Mouse (Mus musculus) embryonic facial prominence, embryonic 12.5 days (tissue): ENCODE measurements around the gene Gm20422. TPM values are rescaled to one million over a fixed set of nuclear protein-coding genes. Genes with fewer than 3 reads are reported as not detected.

Source experiments
- ATAC-seq: fragments of 200-750 bp; cut with Nextera tagmentation; 2 replicates; pipeline ENCODE4 v1.8.0; 2017; ENCODE audit not compliant: insufficient number of reproducible peaks, insufficient read depth, low FRiP score, low TSS enrichment
- H3K27ac ChIP-seq: fragments of 300-500 bp; sonication (generic); 2 replicates; pipeline ENCODE4 v1.5.1; 2016; ENCODE audit warnings: mild to moderate bottlenecking
- H3K27me3 ChIP-seq: fragments of 300-500 bp; sonication (generic); 2 replicates; pipeline ENCODE4 v1.6.1; 2016; ENCODE audit warnings: mild to moderate bottlenecking, moderate library complexity
- H3K36me3 ChIP-seq: fragments of 300-500 bp; sonication (generic); 2 replicates; pipeline ENCODE4 v1.6.1; 2016; ENCODE audit warnings: mild to moderate bottlenecking
- H3K4me1 ChIP-seq: fragments of 300-500 bp; sonication (generic); 2 replicates; pipeline ENCODE4 v1.6.1; 2016
- H3K4me2 ChIP-seq: fragments of 300-500 bp; sonication (generic); replicated peaks from 2 replicates; pipeline ENCODE4 v1.6.1; 2016; ENCODE audit warnings: mild to moderate bottlenecking, moderate library complexity
- H3K4me3 ChIP-seq: fragments of 300-500 bp; sonication (generic); 2 replicates; pipeline ENCODE4 v1.5.1; 2016; ENCODE audit warnings: mild to moderate bottlenecking
- H3K9ac ChIP-seq: fragments of 300-500 bp; sonication (generic); 2 replicates; pipeline ENCODE4 v1.6.1; 2016; ENCODE audit warnings: mild to moderate bottlenecking, moderate library complexity
- H3K9me3 ChIP-seq: fragments of 300-500 bp; sonication (generic); 2 replicates; pipeline ENCODE4 v1.6.1; 2016; ENCODE audit warnings: mild to moderate bottlenecking, moderate library complexity
- WGBS: fragments of 180-500 bp; shearing (Covaris S2); methylation state at CpG from one replicate; pipeline ENCODE4 v1.1.7; 2016; 5-methylcytosine and 5-hydroxymethylcytosine counted together
- polyA plus RNA-seq: library from polyadenylated mRNA; unstranded; fragments of >200 nt; fragmentation: Nextera tagmentation; extraction: Ambion mirVana; gene quantifications from 2 replicates; pipeline ENCODE4 v1.2.1, GENCODE M21; 2016

The Gm20422 gene
- polyA plus RNA-seq, 1 experiment from 2014 or later, result not detected

DNA sequence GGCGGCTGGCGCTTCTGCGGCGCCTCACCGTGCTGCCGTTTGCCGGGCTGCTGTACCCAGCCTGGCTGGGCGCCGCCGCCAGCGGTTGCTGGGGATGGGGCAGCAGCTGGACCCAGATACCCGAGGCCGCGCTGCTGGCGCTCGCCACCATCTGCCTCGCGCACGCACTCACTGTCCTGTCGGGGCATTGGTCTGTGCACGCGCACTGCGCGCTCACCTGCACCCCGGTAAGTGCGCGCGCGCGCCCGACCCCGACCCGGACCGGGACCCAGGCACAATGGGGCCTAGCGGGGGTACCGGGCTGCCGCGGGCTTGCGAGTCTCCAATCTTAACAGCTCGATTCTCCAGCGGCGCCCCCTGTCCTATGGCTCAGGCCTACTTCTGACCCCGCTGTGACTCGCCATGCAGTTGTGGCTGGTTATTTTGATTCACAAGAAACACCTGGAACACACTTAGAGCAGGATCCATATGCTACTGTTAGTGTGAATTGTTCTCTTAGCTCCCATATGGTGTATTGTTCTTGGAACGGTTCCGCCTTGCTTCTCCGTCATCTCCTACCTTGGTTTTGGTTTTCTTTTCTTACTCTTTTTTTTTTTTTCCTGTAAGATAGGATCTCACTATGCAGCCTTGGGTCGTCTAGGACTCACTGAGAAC lies 16.9 kb upstream of the Gm20422 start:
- peaks cover 29% of the 10 kb centered on the region for H3K36me3 ChIP-seq
- peak overlapping the region; percentile 51 for H3K4me2 ChIP-seq
- ATAC-seq, result peak; percentile 68
- WGBS, result under 1% methylated on average over 48 of the region's 48 CpGs
- H3K9me3 ChIP-seq, result no peaks in the 10 kb centered on the region
- no peaks in the 10 kb centered on the region for H3K27me3 ChIP-seq
- H3K4me3 ChIP-seq, result peak overlapping the region; percentile 99
- peak overlapping the region; percentile 63 for H3K27ac ChIP-seq
- peak overlapping the region; percentile 89 for H3K9ac ChIP-seq
- peaks cover 11% of the 10 kb centered on the region for H3K4me1 ChIP-seq

DNA sequence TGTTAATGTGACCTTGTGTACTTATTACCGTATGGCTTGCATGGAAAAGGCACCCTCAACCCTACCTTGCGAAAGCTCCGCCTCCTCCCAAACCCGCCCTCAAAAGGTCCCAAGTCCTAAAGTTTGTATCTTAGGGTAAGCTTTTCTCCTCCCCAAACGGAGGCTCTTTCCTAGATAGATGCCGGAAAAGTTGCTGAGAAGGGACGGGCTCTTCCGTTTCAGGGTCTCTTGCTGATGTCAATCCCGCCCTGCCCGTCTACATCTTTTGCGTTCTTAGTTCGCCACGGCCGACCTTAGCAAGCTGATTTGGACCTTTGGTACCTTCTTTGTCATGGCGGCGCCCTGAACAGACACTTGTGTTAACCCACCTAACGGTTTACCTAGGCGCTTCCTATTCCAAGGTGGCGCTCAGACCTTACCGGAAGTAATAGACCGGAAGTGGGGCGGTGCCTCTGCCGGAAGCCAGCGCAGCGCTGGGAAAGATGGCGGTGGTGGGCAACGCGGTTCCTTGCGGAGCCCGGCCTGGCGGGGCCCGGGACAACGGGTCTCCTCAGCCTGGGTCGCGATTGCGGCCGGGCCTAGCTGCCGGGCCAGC lies 16.2 kb upstream of the Gm20422 start, which contains the start of the genes Atp13a1 and Zfp866:
TSS of gene Atp13a1 (plus strand) at position 391 of the 595 bp plus-strand sequence.
TSS of gene Zfp866 (minus strand) at position 406 of the 595 bp plus-strand sequence.
- WGBS, result under 1% methylated on average over 38 of the region's 38 CpGs
- H3K27ac ChIP-seq, result peak within 1 kb of the TSS; percentile 63
- no peaks in the 10 kb centered on the region for H3K27me3 ChIP-seq
- ATAC-seq, result peak; percentile 90
- no peaks in the 10 kb centered on the region for H3K9me3 ChIP-seq
- H3K4me3 ChIP-seq, result peak within 1 kb of the TSS; percentile 99
- peaks cover 22% of the 10 kb centered on the region for H3K36me3 ChIP-seq
- H3K4me2 ChIP-seq, result peak within 1 kb of the TSS; percentile 51
- peaks cover 11% of the 10 kb centered on the region for H3K4me1 ChIP-seq
- H3K9ac ChIP-seq, result peak within 1 kb of the TSS; percentile 89

DNA sequence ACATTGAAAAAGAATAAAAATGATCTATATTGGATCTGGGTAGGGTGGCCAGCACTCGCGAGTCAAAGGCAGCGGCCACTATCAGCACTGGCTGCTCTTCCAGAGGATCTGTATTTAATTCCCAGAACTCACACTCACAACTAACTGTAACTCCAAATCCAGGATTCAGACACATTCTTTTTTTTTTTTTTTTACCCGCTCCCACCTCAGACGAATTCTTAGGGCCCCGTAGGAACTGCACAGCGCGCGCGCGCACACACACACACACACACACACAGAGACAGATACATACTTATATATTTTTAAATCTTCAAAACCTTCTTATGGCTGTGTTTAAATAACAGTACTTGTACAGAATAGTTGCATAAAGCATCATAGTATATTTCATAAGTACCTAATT lies 15.7 kb upstream of the Gm20422 start:
- 27% methylated on average over 11 of the region's 11 CpGs for WGBS

DNA sequence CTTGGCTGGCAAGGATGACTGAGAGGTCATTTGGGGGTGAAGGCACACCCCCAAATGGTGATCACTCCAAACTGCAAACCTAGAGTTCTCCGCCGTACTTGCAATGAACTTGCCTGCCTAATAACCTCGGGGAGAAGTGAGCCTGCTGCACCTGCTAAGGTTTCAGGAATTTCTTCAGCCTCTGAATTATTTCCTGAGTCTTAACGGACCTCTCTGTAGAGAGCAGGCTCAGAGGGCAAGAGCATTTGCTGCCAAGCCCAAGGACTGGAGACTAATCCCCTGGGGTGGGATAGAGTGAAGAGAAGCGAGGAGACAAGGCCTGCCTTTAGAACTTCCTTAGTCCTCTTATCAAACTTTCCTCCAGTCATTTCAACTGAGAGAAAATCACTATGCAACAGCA lies 15.0 kb upstream of the Gm20422 start:
- Histone ChIP-seq H3K9ac (no peak overlapping the region), H3K4me2 (peak overlapping the region; percentile 51; the same call in 1 of the 2 replicates), H3K9me3 (no peaks in the 10 kb centered on the region), H3K27ac (no peak overlapping the region), H3K36me3 (peaks cover 11% of the 10 kb centered on the region; the same call in 1 of the 2 replicates), H3K4me3 (no peak overlapping the region), H3K27me3 (no peaks in the 10 kb centered on the region), H3K4me1 (peaks cover 11% of the 10 kb centered on the region)
- ATAC-seq, result no peak
- 66% methylated on average over 5 of the region's 5 CpGs for WGBS

More for the DNA sequence above, 15.7 kb upstream of the Gm20422 start:
- no peaks in the 10 kb centered on the region for H3K9me3 ChIP-seq
- no peaks in the 10 kb centered on the region for H3K27me3 ChIP-seq
- peak overlapping the region; percentile 99 for H3K4me3 ChIP-seq
- peak overlapping the region; percentile 63 for H3K27ac ChIP-seq
- H3K9ac ChIP-seq, result peak overlapping the region; percentile 89
- H3K4me2 ChIP-seq, result peak overlapping the region; percentile 51
- no peak for ATAC-seq
- peaks cover 17% of the 10 kb centered on the region; the same call in 1 of the 2 replicates for H3K36me3 ChIP-seq
- H3K4me1 ChIP-seq, result peaks cover 11% of the 10 kb centered on the region

DNA sequence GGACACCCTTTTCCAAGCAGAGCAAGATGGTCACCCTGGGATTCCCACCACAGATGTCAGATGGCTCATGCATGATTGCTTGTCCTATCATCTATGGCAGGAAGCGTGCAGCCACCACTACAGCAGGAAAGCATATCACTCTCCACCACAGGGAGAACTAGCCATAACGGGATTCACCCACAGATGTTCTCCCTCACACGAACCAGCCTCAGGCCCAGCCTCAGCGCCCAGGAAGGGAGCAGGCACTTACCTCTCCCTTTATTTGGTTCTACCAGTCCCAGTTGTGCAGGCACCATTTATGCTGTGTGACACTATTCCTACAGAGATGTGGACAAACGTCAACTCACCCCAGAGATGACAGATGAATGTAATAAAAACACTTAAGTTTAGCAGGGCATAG lies 14.4 kb upstream of the Gm20422 start:
- Histone ChIP-seq H3K36me3 (peaks cover 5% of the 10 kb centered on the region; the same call in 1 of the 2 replicates), H3K4me2 (no peak overlapping the region), H3K4me1 (peaks cover 11% of the 10 kb centered on the region), H3K27me3 (no peaks in the 10 kb centered on the region), H3K9ac (no peak overlapping the region), H3K4me3 (no peak overlapping the region), H3K27ac (no peak overlapping the region), H3K9me3 (no peaks in the 10 kb centered on the region)
- no peak for ATAC-seq
- WGBS, result 87% methylated on average over 5 of the region's 5 CpGs

DNA sequence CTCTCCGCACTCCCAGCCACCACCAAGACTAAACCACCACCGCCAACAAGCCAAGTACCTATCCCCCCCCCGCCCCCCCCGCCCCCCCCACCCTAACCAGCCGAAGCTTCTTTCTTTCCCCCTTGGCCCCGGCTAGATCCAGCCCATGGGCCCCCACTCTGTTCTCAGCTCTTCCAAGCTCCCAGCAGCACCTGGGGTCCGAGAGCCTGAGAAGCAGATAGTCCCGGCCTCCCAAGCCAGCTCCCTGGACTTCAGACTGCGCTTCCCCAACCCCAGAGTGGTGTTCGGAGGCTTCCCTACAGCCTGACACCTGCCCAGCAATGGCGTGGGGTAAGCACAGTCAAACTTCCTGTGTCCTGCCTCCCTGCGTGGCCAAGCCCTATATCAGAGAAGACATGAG lies 2.4 kb upstream of the Gm20422 start:
- Histone ChIP-seq H3K36me3 (no peaks in the 10 kb centered on the region), H3K9ac (no peak overlapping the region), H3K4me2 (no peak overlapping the region), H3K4me1 (peaks cover 12% of the 10 kb centered on the region), H3K9me3 (no peaks in the 10 kb centered on the region), H3K27ac (no peak overlapping the region), H3K4me3 (no peak overlapping the region), H3K27me3 (no peaks in the 10 kb centered on the region)
- ATAC-seq, result no peak
- 69% methylated on average over 8 of the region's 12 CpGs for WGBS

DNA sequence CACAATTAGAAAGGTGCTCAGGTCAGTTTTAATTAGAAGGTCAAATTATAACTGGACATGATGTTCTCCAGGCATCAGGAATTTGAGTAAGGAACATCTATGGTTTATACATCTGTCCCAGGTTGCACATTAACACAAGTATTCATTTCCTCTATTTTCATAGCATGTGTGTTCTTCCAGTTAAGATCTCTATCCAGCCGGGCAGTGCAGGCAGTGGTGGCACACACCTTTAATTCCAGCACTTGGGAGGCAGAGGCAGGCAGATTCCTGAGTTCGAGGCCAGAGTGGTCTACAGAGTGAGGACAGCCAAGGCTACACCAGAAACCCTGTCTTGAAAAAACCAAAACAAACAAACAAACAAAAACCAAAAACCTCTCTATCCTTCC lies 456 bp upstream of the Gm20422 start:
- peak; percentile 5; the same call in 1 of the 2 replicates for ATAC-seq
- Histone ChIP-seq H3K9ac (no peak overlapping the region), H3K27me3 (no peaks in the 10 kb centered on the region), H3K4me3 (peak overlapping the region; percentile 70), H3K27ac (peak overlapping the region; percentile 99; the same call in 1 of the 2 replicates), H3K4me1 (peaks cover 16% of the 10 kb centered on the region), H3K4me2 (peak overlapping the region; percentile 65), H3K9me3 (no peaks in the 10 kb centered on the region), H3K36me3 (peaks cover 4% of the 10 kb centered on the region; the same call in 1 of the 2 replicates)
- 50% methylated on average over 2 of the region's 2 CpGs for WGBS

DNA sequence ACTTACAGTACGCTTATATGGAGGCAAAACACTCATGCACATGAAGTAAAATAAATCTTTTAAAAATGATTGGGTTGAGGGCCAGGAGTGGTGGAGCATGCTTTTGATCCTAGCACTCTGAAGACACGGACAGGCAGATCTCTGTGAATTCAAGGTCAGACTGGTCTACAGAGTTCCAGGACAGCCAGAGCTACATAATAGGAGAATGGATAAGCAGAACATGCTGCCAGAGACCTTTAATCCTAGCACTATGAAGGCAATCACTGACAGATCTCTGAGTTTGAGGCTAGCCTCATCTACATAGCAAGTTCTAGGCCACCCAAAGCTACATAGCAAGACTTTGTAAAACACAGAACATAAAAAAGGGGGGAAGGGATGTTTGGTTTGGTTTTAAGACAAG lies 2.6 kb downstream of the Gm20422 start:
- H3K27me3 ChIP-seq, result no peaks in the 10 kb centered on the region
- H3K27ac ChIP-seq, result peak overlapping the region; percentile 4; the same call in 1 of the 2 replicates
- peaks cover 29% of the 10 kb centered on the region for H3K36me3 ChIP-seq
- WGBS, result 85% methylated on average over 2 of the region's 2 CpGs
- H3K4me1 ChIP-seq, result peaks cover 16% of the 10 kb centered on the region
- no peak overlapping the region for H3K4me2 ChIP-seq
- no peaks in the 10 kb centered on the region for H3K9me3 ChIP-seq
- H3K9ac ChIP-seq, result no peak overlapping the region
- ATAC-seq, result no peak
- H3K4me3 ChIP-seq, result no peak overlapping the region

DNA sequence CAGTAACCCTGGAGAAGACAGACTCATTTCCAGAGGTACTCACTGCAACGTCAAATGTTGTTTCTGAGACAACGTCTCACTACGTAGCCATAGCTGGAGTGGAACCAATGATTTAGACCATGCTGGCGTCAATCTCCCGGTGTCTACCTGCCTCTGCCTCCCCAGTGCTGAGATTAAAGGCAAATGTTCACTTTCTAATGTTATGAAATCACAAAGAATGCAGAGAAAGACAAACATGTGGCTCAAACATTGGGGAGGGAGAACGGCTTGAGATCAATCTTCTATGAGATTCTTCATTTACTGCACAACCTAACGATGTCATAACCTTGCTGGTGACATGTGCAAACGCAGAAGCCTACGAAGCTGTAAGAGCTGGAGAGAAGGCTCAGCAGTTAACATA lies 3.5 kb downstream of the Gm20422 start:
- no peak for ATAC-seq
- Histone ChIP-seq H3K4me1 (peaks cover 16% of the 10 kb centered on the region), H3K27me3 (no peaks in the 10 kb centered on the region), H3K4me2 (no peak overlapping the region), H3K4me3 (no peak overlapping the region), H3K27ac (no peak overlapping the region; the same call in 1 of the 2 replicates), H3K36me3 (peaks cover 38% of the 10 kb centered on the region), H3K9ac (no peak overlapping the region), H3K9me3 (peaks cover 3% of the 10 kb centered on the region; the same call in 1 of the 2 replicates)
- 94% methylated on average over 9 of the region's 9 CpGs for WGBS

DNA sequence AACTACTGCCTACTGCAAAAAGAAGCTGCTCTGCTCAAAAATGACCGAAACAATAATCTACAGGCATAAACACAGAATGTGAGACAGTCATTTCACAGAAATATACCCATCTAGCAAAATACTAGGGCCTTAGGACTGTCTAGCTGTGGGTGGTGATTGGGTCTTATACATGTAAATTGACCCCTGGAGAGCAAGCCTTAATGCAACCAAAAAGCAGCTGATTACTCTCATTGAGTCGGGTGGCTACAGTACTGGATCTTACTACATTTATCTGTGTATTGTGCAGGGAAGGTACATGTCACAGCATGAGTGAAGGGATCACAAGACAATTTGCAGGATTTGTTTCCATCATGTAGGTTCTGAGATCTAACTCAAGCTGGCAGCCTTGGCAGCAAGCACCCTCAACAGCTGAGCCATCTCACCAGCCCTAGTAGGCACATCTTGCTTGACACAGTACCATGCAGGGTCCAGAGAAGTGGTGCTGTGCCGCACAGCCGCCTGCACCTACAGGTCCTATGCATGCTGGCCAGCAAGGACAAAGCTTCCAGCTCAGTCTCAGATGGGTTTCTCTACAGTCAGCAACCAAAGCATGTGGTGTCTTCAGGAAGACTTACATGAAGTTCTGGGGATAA lies 12.8 kb downstream of the Gm20422 start:
- H3K9me3 ChIP-seq, result peaks cover 7% of the 10 kb centered on the region; the same call in 1 of the 2 replicates
- no peak overlapping the region for H3K4me3 ChIP-seq
- no peaks in the 10 kb centered on the region for H3K27me3 ChIP-seq
- H3K9ac ChIP-seq, result no peak overlapping the region
- 89% methylated on average over 4 of the region's 4 CpGs for WGBS
- peaks cover 64% of the 10 kb centered on the region for H3K36me3 ChIP-seq
- no peak overlapping the region for H3K4me2 ChIP-seq
- H3K4me1 ChIP-seq, result no peaks in the 10 kb centered on the region
- ATAC-seq, result no peak
- no peak overlapping the region for H3K27ac ChIP-seq

DNA sequence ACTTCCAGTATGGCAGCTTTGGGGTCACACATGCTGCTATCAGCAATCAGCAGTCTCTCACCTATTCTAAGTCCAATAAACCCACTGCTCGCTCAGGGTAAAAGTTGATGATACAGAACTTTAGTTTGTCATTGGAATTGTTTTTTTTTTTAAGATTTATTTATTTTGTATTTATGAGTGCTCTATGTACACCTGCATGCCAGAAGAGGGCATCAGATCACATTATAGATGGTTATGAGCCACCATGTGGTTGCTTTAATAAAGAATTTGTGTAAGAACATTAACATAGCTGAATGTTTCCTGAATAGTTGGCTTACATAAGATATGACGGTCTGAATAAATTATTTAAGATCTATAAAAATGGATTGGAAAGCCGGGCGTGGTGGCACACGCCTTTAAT lies 16.4 kb downstream of the Gm20422 start:
- Histone ChIP-seq H3K9ac (no peak overlapping the region), H3K4me3 (no peak overlapping the region), H3K27me3 (no peaks in the 10 kb centered on the region), H3K4me1 (no peaks in the 10 kb centered on the region), H3K27ac (no peak overlapping the region), H3K4me2 (no peak overlapping the region), H3K9me3 (no peaks in the 10 kb centered on the region), H3K36me3 (peaks cover 42% of the 10 kb centered on the region)
- ATAC-seq, result no peak
- 95% methylated on average over 5 of the region's 5 CpGs for WGBS
